9 mouse cellular contexts compared by ENCODE assay signal in the genomic region with DNA sequence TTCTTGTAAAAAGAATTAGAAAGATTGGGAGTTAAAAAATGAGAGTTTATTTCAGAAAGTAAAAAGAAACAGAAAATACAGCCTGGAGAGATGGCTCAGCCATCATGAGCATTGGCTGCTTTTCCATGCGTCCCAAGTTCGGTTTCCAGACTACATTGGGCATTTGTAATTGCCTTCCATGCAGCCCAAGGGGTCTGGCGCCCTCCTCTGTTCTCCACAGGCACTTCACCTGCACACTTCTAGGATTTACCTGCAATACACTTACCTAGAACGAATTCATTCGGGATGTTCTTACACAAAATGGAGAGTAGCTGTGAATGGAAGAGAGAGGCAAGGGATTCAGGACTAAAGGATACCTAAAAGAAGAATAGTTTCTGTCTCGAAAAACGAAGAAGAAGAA. TPM values are rescaled to one million over a fixed set of nuclear protein-coding genes. Genes with fewer than 3 reads are reported as not detected.
DNase-seq lines count a peak whose midpoint lies in the region; ATAC-seq lines count a peak whose summit lies in the region.
"Had no signal": no experiment of that assay in that cellular context is flagged by ENCODE, and none has a peak within 500 bp of the region (broad histone marks: within the 10 kb centered on the region; RNA-seq: fewer than 3 reads in every experiment).

No protein-coding gene starts in this region.

- WGBS in midbrain, embryonic 11.5 days, result 53% methylated on average over 5 of the region's 7 CpGs

- H3K9me3 ChIP-seq in midbrain, embryonic 11.5 days (ENCODE audit: control insufficient read depth, low read length), result no peaks in the 10 kb centered on the region

- no peaks in the 10 kb centered on the region for H3K27me3 ChIP-seq in midbrain, embryonic 11.5 days (ENCODE audit: control insufficient read depth, insufficient read depth, low read length)

- no peaks in the 10 kb centered on the region for H3K4me1 ChIP-seq in midbrain, embryonic 11.5 days (ENCODE audit: control insufficient read depth, insufficient read depth, low read length)

- H3K4me3 ChIP-seq in midbrain, embryonic 11.5 days (ENCODE audit: low read depth, low read length), result no peak overlapping the region
- H3K4me3 ChIP-seq: myocyte had no signal

- no peaks in the 10 kb centered on the region for H3K36me3 ChIP-seq in midbrain, embryonic 11.5 days (ENCODE audit: control insufficient read depth, insufficient read depth, low read length)

- no peak overlapping the region for H3K27ac ChIP-seq in midbrain, embryonic 11.5 days (ENCODE audit: low read depth, low read length)

- H3K4me2 ChIP-seq in midbrain, embryonic 11.5 days, result no peak overlapping the region

- DNase-seq in layer of hippocampus, postnatal 10 days (ENCODE audit: low spot score in 2 of 2), result peak; percentile 21 to 35
- no peak for DNase-seq in layer of hippocampus, adult 9-11 months
- DNase-seq in adrenal gland, postnatal 14 days, result peak; percentile 60
- no peak for DNase-seq in urinary bladder, postnatal 25 days (ENCODE audit: low spot score)
- DNase-seq in T-cell, adult 2 months (ENCODE audit: low spot score), result no peak
- DNase-seq in midbrain, embryonic 11.5 days (ENCODE audit: low spot score, missing footprints), result no peak

- peak; percentile 71 for ATAC-seq in granulocyte monocyte progenitor cell, adult 5-6 weeks (replicated peaks; ENCODE audit: poor library complexity, severe bottlenecking)
- ATAC-seq in megakaryocyte, adult 5-6 weeks (ENCODE audit: poor library complexity, severe bottlenecking), result peak; percentile 57
- no peak for ATAC-seq in midbrain, embryonic 11.5 days (ENCODE audit: low FRiP score)

- no peak overlapping the region for H3K9ac ChIP-seq in midbrain, embryonic 11.5 days (ENCODE audit: low read length)

RNA-seq across cellular contexts. Expression of a gene that starts 17.9 kb away (rescaled TPM):
- 1 to 10 TPM in 1 of 2 experiments, under 1 TPM in 1; 0.49 to 1.0 TPM for total RNA-seq in layer of hippocampus, postnatal 10 days (2021)
- 0.15 TPM in 1 of 2 replicates, not detected in the other for total RNA-seq in adrenal gland, postnatal 14 days (2021)
- 11.6 and 16.5 TPM in 2 replicates for total RNA-seq in granulocyte monocyte progenitor cell, adult 5-6 weeks (2014; fragmentation: Nextera tagmentation)
- 19.2 and 22.0 TPM in 2 replicates for total RNA-seq in granulocyte monocyte progenitor cell, adult 5-6 weeks (2017)
- total RNA-seq in megakaryocyte, adult 5-6 weeks (2015), result 9.6 and 9.9 TPM in 2 replicates
- total RNA-seq in megakaryocyte, adult 5-6 weeks (2017), result 6.5 and 8.7 TPM in 2 replicates
- 0.23 and 0.55 TPM in 2 replicates for polyA plus RNA-seq in midbrain, embryonic 11.5 days (2014; fragmentation: Nextera tagmentation; extraction: Ambion mirVana)
- polyA plus RNA-seq: myocyte had no signal

RNA-seq across cellular contexts. Expression of a gene that starts 20.1 kb away (rescaled TPM):
- total RNA-seq in layer of hippocampus, postnatal 10 days (2021), result 10 to 100 TPM; 22.9 to 23.9 TPM
- total RNA-seq in adrenal gland, postnatal 14 days (2021), result 19.9 and 21.6 TPM in 2 replicates
- total RNA-seq in granulocyte monocyte progenitor cell, adult 5-6 weeks (2014; fragmentation: Nextera tagmentation), result 17.7 and 20.7 TPM in 2 replicates
- 13.3 and 22.0 TPM in 2 replicates for total RNA-seq in granulocyte monocyte progenitor cell, adult 5-6 weeks (2017)
- 19.6 and 23.7 TPM in 2 replicates for total RNA-seq in megakaryocyte, adult 5-6 weeks (2015)
- 15.9 and 23.5 TPM in 2 replicates for total RNA-seq in megakaryocyte, adult 5-6 weeks (2017)
- 14.9 and 15.7 TPM in 2 replicates for polyA plus RNA-seq in midbrain, embryonic 11.5 days (2014; fragmentation: Nextera tagmentation; extraction: Ambion mirVana)

Comparison
In these comparisons a context has a peak if more than half of its experiments do, and no peak if none do; other contexts are left out.
1. DNase-seq: peak in layer of hippocampus, postnatal 10 days (2 of 2) and adrenal gland, postnatal 14 days (single experiment); none in layer of hippocampus, adult 9-11 months (single experiment), urinary bladder, postnatal 25 days (single experiment), T-cell, adult 2 months (single experiment) and midbrain, embryonic 11.5 days (single experiment).